Mouse (Mus musculus) frontal cortex, adult (tissue): ENCODE results near the gene Pgam2.
"Not testable (repeated sequence)": the region's sequence is repeated elsewhere in the genome, so short reads cannot be mapped to it uniquely, and the experiment has no call there.

Source experiments
- ATAC-seq: cut with Nextera tagmentation; 2 replicates; pipeline ENCODE4 v1.9.2; 2017; ENCODE audit warnings: mild to moderate bottlenecking, moderate library complexity, mixed read lengths; ENCODE audit not compliant: low TSS enrichment

Gene Pgam2

GRCm38 (mm10) chr11:5803551-5803981, at the start of gene Pgam2:
Gene Pgam2, minus strand, starts transcription at chr11:5803733.
- ATAC-seq, result peak; percentile 68

GRCm38 (mm10) chr11:5852314-5852713, 48.8 kb upstream of the Pgam2 start:
- no peak for ATAC-seq

- no peak for ATAC-seq
Measured at GRCm38 (mm10) chr11:5851021-5851736, 47.6 kb upstream of the Pgam2 start.

GRCm38 (mm10) chr11:5850452-5850851, 46.9 kb upstream of the Pgam2 start:
- ATAC-seq, result no peak

GRCm38 (mm10) chr11:5849316-5849715, 45.8 kb upstream of the Pgam2 start:
- no peak for ATAC-seq

GRCm38 (mm10) chr11:5848741-5849140, 45.2 kb upstream of the Pgam2 start:
- ATAC-seq, result peak; percentile 89

- ATAC-seq, result no peak
Measured at GRCm38 (mm10) chr11:5846639-5847345, 43.3 kb upstream of the Pgam2 start.

- no peak for ATAC-seq
Measured at GRCm38 (mm10) chr11:5843131-5843530, 39.6 kb upstream of the Pgam2 start.

GRCm38 (mm10) chr11:5841751-5842150, 38.2 kb upstream of the Pgam2 start:
- ATAC-seq, result no peak

- ATAC-seq, result no peak
Measured at GRCm38 (mm10) chr11:5840346-5840745, 36.8 kb upstream of the Pgam2 start.

GRCm38 (mm10) chr11:5837251-5838246, 34.0 kb upstream of the Pgam2 start, which contains the start of gene Polm:
Gene Polm, minus strand, starts transcription at chr11:5838016.
- ATAC-seq, result peak; percentile 82

GRCm38 (mm10) chr11:5836126-5836525, 32.6 kb upstream of the Pgam2 start:
- no peak for ATAC-seq

GRCm38 (mm10) chr11:5835057-5835456, 31.5 kb upstream of the Pgam2 start:
- ATAC-seq, result peak; percentile 38; the same call in 1 of the 2 replicates

- ATAC-seq, result no peak
Measured at GRCm38 (mm10) chr11:5834506-5834905, 31.0 kb upstream of the Pgam2 start.

- ATAC-seq, result no peak
Measured at GRCm38 (mm10) chr11:5829327-5829726, 25.8 kb upstream of the Pgam2 start.

GRCm38 (mm10) chr11:5828509-5829191, 25.1 kb upstream of the Pgam2 start:
- no peak for ATAC-seq

GRCm38 (mm10) chr11:5827931-5828330, 24.4 kb upstream of the Pgam2 start:
- no peak for ATAC-seq

- no peak for ATAC-seq
Measured at GRCm38 (mm10) chr11:5825432-5825831, 21.9 kb upstream of the Pgam2 start.

- ATAC-seq, result no peak
Measured at GRCm38 (mm10) chr11:5819223-5819622, 15.7 kb upstream of the Pgam2 start.

GRCm38 (mm10) chr11:5813381-5813780, 9.8 kb upstream of the Pgam2 start:
- no peak for ATAC-seq

- not testable (repeated sequence) for ATAC-seq
Measured at GRCm38 (mm10) chr11:5809487-5809886, 6.0 kb upstream of the Pgam2 start.
